Mouse (Mus musculus): ENCODE data around the gene Tgfbr3. TPM values are rescaled to one million over a fixed set of nuclear protein-coding genes. Genes with fewer than 3 reads are reported as not detected.

Tgfbr3 gene
- polyA plus RNA-seq, 1 experiment from 2014 or later = 21.4 TPM

GRCm38 (mm10) chr5:107147951-107148766, 141.3 kb downstream of the Tgfbr3 start:
- 45% methylated on average over 13 of the region's 13 CpGs for WGBS
- DNase-seq (ENCODE audit: low spot score) = peak; percentile 80
- TF ChIP-seq CTCF (IDR thresholded peaks at IDR 0.05) = no peak
- TF ChIP-seq EP300 (IDR thresholded peaks at IDR 0.05) = peak; percentile 75

GRCm38 (mm10) chr5:107147413-107147812, 142.0 kb downstream of the Tgfbr3 start:
- H3K36me3 ChIP-seq (ENCODE audit: insufficient read depth, low read length) = no peaks in the 10 kb centered on the region
- no peaks in the 10 kb centered on the region for H3K27me3 ChIP-seq (replicated peaks; ENCODE audit: insufficient read depth, low read length)
- H3K4me3 ChIP-seq (ENCODE audit: low read depth, low read length) = no peak overlapping the region
- no peak overlapping the region for H3K27ac ChIP-seq (ENCODE audit: low read length)
- no peaks in the 10 kb centered on the region for H3K9me3 ChIP-seq (ENCODE audit: low read length)
- DNase-seq (ENCODE audit: low spot score) (no peak), ATAC-seq (no peak)
- H3K4me1 ChIP-seq (ENCODE audit: insufficient read depth, low read depth, low read length) = peaks cover 3% of the 10 kb centered on the region
- no peak overlapping the region for H3K4me2 ChIP-seq (replicated peaks; ENCODE audit: low read depth, low read length)
- H3K9ac ChIP-seq (replicated peaks; ENCODE audit: low read depth) = no peak overlapping the region
- no peak for TF ChIP-seq EP300 (IDR thresholded peaks at IDR 0.05)
- no peak for TF ChIP-seq CTCF (IDR thresholded peaks at IDR 0.05)

More at GRCm38 (mm10) chr5:107147951-107148766, 141.3 kb downstream of the Tgfbr3 start:
- H3K9me3 ChIP-seq (ENCODE audit: low read length) = no peaks in the 10 kb centered on the region
- H3K36me3 ChIP-seq (ENCODE audit: insufficient read depth, low read length) = no peaks in the 10 kb centered on the region
- H3K4me2 ChIP-seq (replicated peaks; ENCODE audit: low read depth, low read length) = no peak overlapping the region
- no peak overlapping the region for H3K9ac ChIP-seq (replicated peaks; ENCODE audit: low read depth)
- peaks cover 3% of the 10 kb centered on the region for H3K4me1 ChIP-seq (ENCODE audit: insufficient read depth, low read depth, low read length)
- no peaks in the 10 kb centered on the region for H3K27me3 ChIP-seq (replicated peaks; ENCODE audit: insufficient read depth, low read length)
- peak overlapping the region; percentile 59 for H3K27ac ChIP-seq (ENCODE audit: low read length)
- ATAC-seq = peak; percentile 73
- no peak overlapping the region for H3K4me3 ChIP-seq (ENCODE audit: low read depth, low read length)

- Histone ChIP-seq H3K27me3 (replicated peaks; ENCODE audit: insufficient read depth, low read length) (no peaks in the 10 kb centered on the region), H3K4me2 (replicated peaks; ENCODE audit: low read depth, low read length) (no peak overlapping the region), H3K4me3 (ENCODE audit: low read depth, low read length) (no peak overlapping the region), H3K36me3 (ENCODE audit: insufficient read depth, low read length) (no peaks in the 10 kb centered on the region), H3K9me3 (ENCODE audit: low read length) (no peaks in the 10 kb centered on the region), H3K4me1 (ENCODE audit: insufficient read depth, low read depth, low read length) (peaks cover 3% of the 10 kb centered on the region), H3K27ac (ENCODE audit: low read length) (no peak overlapping the region), H3K9ac (replicated peaks; ENCODE audit: low read depth) (no peak overlapping the region)
- 57% methylated on average over 11 of the region's 11 CpGs for WGBS
- ATAC-seq (no peak), DNase-seq (ENCODE audit: low spot score) (peak; percentile 19)
- no peak for TF ChIP-seq CTCF (IDR thresholded peaks at IDR 0.05)
- TF ChIP-seq EP300 (IDR thresholded peaks at IDR 0.05) = 0 out of 2 replicates have a peak, but pooled peaks have one; percentile 8
These were observed 143.3 kb downstream of the Tgfbr3 start for GRCm38 (mm10) chr5:107146111-107146616.

- Histone ChIP-seq H3K4me3 (ENCODE audit: low read depth, low read length) (no peak overlapping the region), H3K27ac (ENCODE audit: low read length) (no peak overlapping the region), H3K9me3 (ENCODE audit: low read length) (no peaks in the 10 kb centered on the region), H3K27me3 (replicated peaks; ENCODE audit: insufficient read depth, low read length) (no peaks in the 10 kb centered on the region), H3K4me2 (replicated peaks; ENCODE audit: low read depth, low read length) (no peak overlapping the region), H3K9ac (replicated peaks; ENCODE audit: low read depth) (no peak overlapping the region), H3K4me1 (ENCODE audit: insufficient read depth, low read depth, low read length) (peaks cover 3% of the 10 kb centered on the region; the same call in 1 of the 2 replicates), H3K36me3 (ENCODE audit: insufficient read depth, low read length) (no peaks in the 10 kb centered on the region)
- DNase-seq (ENCODE audit: low spot score) = no peak
- no peak for ATAC-seq
- no peak for TF ChIP-seq CTCF (IDR thresholded peaks at IDR 0.05)
- no peak for TF ChIP-seq EP300 (IDR thresholded peaks at IDR 0.05)
- 82% methylated on average over 4 of the region's 4 CpGs for WGBS
These were observed 144.3 kb downstream of the Tgfbr3 start for GRCm38 (mm10) chr5:107145125-107145524.

- Histone ChIP-seq H3K27me3 (replicated peaks; ENCODE audit: insufficient read depth, low read length) (no peaks in the 10 kb centered on the region), H3K9me3 (ENCODE audit: low read length) (no peaks in the 10 kb centered on the region), H3K4me2 (replicated peaks; ENCODE audit: low read depth, low read length) (no peak overlapping the region), H3K4me3 (ENCODE audit: low read depth, low read length) (no peak overlapping the region), H3K36me3 (ENCODE audit: insufficient read depth, low read length) (peaks cover 7% of the 10 kb centered on the region; the same call in 1 of the 2 replicates), H3K9ac (replicated peaks; ENCODE audit: low read depth) (no peak overlapping the region), H3K4me1 (ENCODE audit: insufficient read depth, low read depth, low read length) (peaks cover 3% of the 10 kb centered on the region; the same call in 1 of the 2 replicates), H3K27ac (ENCODE audit: low read length) (no peak overlapping the region)
- WGBS = 77% methylated on average over 9 of the region's 9 CpGs
- TF ChIP-seq CTCF (IDR thresholded peaks at IDR 0.05) (no peak), EP300 (IDR thresholded peaks at IDR 0.05) (no peak)
- no peak for ATAC-seq
- no peak for DNase-seq (ENCODE audit: low spot score)
These were observed 145.1 kb downstream of the Tgfbr3 start for GRCm38 (mm10) chr5:107144263-107144843.

GRCm38 (mm10) chr5:107143406-107143805, 146.0 kb downstream of the Tgfbr3 start:
- Histone ChIP-seq H3K4me3 (ENCODE audit: low read depth, low read length) (no peak overlapping the region), H3K36me3 (ENCODE audit: insufficient read depth, low read length) (peaks cover 7% of the 10 kb centered on the region; the same call in 1 of the 2 replicates), H3K4me1 (ENCODE audit: insufficient read depth, low read depth, low read length) (peaks cover 3% of the 10 kb centered on the region; the same call in 1 of the 2 replicates), H3K27ac (ENCODE audit: low read length) (no peak overlapping the region), H3K4me2 (replicated peaks; ENCODE audit: low read depth, low read length) (no peak overlapping the region), H3K9ac (replicated peaks; ENCODE audit: low read depth) (no peak overlapping the region), H3K27me3 (replicated peaks; ENCODE audit: insufficient read depth, low read length) (no peaks in the 10 kb centered on the region), H3K9me3 (ENCODE audit: low read length) (no peaks in the 10 kb centered on the region)
- TF ChIP-seq CTCF (IDR thresholded peaks at IDR 0.05) = no peak
- no peak for TF ChIP-seq EP300 (IDR thresholded peaks at IDR 0.05)
- ATAC-seq (no peak), DNase-seq (ENCODE audit: low spot score) (no peak)
- 89% methylated on average over 5 of the region's 5 CpGs for WGBS
